Mouse (Mus musculus) gastrocnemius, postnatal 10 days (tissue): ENCODE measurements at regions not wholly inside any gene's neighbourhood (a gene's known extent, or its start where the extent isn't known, plus 50 kb on each side); places are given as distances from the start of the nearest gene placed in this dataset.
"Not testable (repeated sequence)": the region's sequence is repeated elsewhere in the genome, so short reads cannot be mapped to it uniquely, and the experiment has no call there.

Source experiments
- DNase-seq: peaks from one replicate; pipeline ENCODE4 v3.0.0; 2021; ENCODE audit warnings: mixed read lengths

- DNase-seq, result no peak
These were observed 165.5 kb upstream of the Stk26 start for GRCm38 (mm10) chrX:50675356-50675755.

- DNase-seq, result peak; percentile 30
These were observed 182.8 kb upstream of the Stk26 start for GRCm38 (mm10) chrX:50657835-50658565.

DNA sequence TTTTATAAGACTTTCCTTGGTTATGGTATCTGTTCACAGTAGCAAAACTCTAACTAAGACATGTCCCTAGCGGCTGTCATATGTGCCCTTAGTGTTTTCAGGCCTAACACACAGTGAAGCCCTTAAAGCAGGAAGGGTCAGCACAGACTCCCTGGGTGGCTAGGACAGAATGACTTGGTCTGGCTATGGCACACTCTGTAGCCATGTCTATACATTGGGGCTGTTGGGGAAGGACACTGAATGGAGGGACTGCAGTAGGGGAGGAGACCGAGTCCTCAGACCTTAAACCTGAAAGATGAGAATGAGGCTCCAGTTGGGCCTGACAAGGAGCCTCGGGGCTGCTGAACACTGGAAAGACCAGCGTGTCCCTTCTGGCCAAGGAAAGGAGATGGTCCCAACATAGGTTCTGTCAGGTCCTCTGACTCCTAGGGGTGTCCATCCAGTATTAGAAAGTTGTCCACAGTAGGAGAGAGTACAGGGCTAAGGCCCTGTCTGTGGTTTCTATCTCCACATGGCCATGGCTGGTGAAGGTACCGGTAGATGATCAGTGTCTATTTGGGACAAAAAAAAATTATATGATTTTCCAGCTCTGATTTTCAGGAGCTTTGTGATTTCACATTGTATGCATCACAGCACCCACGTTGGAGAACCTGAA, 183.5 kb upstream of the Stk26 start:
- no peak for DNase-seq

GRCm38 (mm10) chrX:50655380-50655779, 185.5 kb upstream of the Stk26 start:
- DNase-seq, result not testable (repeated sequence)

GRCm38 (mm10) chrX:50641347-50641746, 199.5 kb upstream of the Stk26 start:
- DNase-seq, result no peak

GRCm38 (mm10) chrX:50635634-50636033, 205.2 kb upstream of the Stk26 start:
- no peak for DNase-seq

- peak; percentile 72 for DNase-seq
These were observed 205.8 kb upstream of the Stk26 start for GRCm38 (mm10) chrX:50634842-50635615.

- DNase-seq, result no peak
These were observed 204.2 kb upstream of the Olfr1324 start for GRCm38 (mm10) chrX:50632536-50632935.

DNA sequence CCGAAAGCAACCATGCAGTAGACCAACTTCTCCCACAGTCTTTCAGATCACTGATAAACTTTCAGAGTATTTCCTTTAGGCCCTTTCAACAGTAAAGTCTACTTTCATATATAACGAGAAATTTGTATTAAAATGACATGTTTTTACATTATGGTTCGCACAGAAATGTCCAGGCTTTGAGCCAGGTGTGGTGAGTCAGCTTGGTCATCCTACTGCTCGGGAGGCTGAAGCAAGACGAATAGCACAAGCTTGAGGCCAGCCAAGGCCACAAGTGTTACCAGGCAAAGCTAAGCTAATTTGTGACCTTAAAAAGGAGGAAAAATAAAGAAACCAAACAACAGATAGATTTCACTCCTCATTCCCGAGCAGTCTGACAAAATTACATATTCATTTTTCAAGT, 197.0 kb upstream of the Olfr1324 start:
- DNase-seq, result no peak

GRCm38 (mm10) chrX:50622984-50623455, 194.7 kb upstream of the Olfr1324 start:
- DNase-seq, result no peak

GRCm38 (mm10) chrX:50620909-50621308, 192.6 kb upstream of the Olfr1324 start:
- DNase-seq, result no peak

DNA sequence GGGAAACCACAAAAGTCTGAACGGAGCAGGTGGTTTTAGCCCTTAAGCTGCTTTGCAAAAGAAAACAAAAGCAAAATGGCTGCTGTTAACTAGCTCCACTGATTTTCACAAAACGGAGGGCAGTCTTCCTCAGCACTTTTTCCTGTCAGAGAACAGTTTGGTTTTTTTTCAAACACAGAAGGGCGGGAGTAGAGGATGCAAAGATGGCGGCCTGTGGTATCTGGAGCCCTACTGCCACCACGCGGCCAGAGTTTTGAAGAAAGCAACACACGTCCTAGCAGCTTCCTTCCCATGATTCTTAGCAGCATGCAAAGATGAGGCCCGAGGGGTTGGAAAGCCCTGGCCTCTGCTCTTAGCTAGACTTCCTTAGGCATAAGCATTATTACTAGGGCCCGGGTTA, 191.6 kb upstream of the Olfr1324 start:
- DNase-seq, result no peak

DNA sequence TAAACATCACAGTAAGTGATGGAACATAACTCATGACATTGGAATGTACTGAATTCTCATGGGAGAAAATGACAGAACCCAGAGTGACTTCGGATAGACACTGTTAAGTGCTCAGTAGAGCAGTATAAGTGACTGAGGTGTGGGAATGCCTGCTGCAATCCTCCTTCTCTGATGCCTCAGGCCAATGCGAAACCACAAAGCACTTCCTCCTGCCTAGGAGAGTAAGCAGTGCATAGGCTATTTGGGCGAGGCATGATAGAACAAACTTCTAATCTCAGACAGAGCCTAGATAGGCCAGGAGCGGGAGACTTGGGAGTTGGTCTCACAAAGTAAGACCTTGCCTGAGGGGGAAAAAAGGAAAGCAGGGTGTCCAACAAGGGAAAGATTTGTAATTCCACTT, 190.6 kb upstream of the Olfr1324 start:
- no peak for DNase-seq

- not testable (repeated sequence) for DNase-seq
These were observed 188.6 kb upstream of the Olfr1324 start for GRCm38 (mm10) chrX:50616920-50617319.

DNA sequence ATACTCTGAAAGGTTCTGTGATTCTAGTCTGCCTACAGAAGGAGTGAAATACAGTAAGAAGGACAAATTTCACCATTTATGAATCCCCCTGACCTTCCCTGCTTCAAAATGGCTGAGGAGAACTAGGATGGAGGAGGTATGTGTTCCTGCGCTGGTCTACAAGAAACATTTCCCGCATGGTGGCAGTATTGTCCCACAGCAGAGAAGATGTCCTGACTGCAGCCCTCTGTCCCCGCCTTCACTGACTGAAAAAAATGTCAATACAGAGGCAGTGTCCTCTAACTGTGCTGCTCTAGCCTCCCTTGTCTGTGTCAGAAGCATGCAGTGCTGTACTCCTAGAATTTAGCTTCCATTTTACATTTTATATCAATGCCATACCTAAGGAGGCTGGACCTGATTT, 186.6 kb upstream of the Olfr1324 start:
- DNase-seq, result not testable (repeated sequence)

DNA sequence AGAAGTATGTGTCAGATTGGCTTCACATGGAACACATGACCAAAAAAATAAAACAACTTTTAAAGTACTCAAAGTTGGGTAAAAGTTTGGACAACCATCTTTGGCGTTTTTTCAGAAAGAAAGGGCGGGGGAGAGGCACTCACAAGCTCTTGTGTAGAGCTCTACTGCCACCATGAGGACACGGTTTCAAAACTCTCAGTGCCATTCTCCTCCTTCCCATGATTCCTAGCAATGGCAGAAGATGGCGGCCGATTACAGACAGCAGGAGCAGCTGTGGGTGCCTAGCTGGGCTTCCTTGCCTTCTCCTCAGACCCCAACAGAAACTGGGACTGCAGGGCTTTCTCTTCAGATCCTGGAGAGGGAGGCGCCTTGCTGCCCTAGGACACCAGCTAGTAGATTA, 186.1 kb upstream of the Olfr1324 start:
- DNase-seq, result not testable (repeated sequence)

DNA sequence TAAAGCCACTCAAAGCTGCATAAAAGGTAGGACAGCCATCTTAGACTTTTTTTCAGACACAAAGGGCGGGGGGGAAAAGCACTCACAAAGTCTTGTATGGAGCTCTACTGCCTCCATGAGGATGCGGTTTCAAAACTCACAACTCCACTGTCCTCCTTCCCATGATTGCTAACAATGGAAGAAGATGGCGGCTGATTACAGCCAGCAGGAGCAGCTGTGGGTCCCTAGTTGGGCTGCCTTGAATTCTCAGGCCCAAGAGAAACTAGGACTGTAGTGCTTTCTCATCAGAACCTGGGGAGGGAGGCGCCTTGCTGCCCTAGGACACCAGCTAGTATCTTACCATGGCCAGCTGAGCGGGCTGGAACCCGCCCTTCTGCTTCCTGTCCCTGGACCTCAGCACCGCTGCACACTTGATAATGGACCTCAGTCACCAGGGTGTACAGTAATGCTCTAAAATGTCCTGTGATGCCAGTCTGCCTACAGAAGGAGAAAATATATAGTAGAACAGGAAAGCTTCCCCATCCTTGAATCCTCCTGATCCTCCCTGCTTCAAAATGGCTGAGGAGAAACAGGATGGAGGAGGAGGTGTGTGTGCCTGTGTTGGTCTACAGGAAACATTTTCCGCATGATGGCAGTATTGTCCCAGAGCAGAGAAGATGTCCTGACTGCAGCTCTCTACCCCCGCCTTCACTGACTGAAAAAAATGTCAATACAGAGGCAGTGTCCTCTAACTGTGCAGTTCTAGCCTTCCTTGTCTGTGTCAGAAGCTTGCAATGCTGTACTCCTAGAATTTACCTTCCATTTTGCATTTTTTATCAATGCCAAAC, 183.7 kb upstream of the Olfr1324 start:
- no peak for DNase-seq

DNA sequence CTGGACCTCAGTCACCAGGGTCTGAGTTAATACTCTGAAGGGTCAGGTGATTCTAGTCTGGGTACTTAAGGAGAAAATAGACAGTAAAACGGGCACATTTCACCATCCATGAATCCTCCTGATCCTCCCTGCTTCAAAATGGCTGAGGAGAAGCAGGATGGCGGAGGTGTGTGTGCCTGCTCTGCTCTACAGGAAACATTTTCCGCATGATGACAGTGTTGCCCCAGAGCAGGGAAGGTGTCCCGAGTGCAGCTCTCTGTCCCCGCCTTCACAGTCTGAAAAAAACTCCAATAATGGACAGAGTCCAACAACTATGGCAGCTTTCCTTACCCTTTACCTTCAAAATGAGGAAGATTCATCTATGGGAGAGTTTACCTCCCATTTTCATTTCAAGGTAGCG, 179.8 kb upstream of the Olfr1324 start:
- not testable (repeated sequence) for DNase-seq

DNA sequence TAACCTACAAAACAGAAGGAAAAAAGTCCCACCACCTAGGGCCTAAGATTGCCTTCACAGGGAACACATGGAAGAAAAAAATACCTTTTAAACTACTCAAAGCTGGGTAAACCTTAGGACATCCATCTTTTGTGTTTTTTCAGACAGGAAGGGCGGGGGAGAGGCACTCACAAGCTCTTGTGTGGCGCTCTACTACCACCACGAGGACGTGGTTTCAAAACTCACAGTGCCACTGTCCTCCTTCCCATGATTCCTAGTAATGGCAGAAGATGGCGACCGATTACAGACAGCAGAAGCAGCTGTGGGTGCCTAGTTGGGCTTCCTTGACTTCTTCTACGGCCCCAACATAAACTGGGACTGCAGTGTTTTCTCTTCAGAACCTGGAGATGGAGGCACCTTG, 179.3 kb upstream of the Olfr1324 start:
- DNase-seq, result no peak

DNA sequence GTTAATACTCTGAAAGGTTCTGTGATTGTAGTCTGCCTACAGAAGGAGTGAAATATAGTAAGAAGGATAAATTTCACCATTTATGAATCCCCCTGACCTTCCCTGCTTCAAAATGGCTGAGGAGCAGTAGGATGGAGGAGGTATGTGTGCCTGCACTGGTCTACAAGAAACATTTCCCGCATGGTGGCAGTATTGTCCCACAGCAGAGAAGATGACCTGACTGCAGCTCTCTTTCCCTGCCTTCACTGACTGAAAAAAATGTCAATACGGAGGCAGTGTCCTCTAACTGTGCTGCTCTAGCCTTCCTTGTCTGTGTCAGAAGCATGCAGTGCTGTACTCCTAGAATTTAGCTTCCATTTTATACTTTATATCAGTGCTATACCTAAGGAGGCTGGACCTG, 177.2 kb upstream of the Olfr1324 start:
- DNase-seq, result not testable (repeated sequence)

GRCm38 (mm10) chrX:50604995-50605394, 176.7 kb upstream of the Olfr1324 start:
- DNase-seq, result not testable (repeated sequence)

DNA sequence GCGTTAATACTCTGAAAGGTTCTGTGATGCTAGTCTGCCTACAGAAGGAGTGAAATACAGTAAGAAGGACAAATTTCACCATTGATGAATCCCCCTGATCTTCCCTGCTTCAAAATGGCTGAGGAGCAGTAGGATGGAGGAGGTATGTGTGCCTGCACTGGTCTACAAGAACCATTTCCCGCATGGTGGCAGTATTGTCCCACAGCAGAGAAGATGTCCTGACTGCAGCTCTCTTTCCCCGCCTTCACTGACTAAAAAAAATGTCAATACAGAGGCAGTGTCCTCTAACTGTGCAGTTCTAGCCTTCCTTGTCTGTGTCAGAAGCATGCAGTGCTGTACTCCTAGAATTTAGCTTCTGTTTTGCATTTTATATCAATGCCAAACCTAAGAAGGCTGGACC, 174.6 kb upstream of the Olfr1324 start:
- DNase-seq, result not testable (repeated sequence)
